Mouse (Mus musculus): ENCODE data around the gene Arhgap22. TPM values are rescaled to one million over a fixed set of nuclear protein-coding genes. Genes with fewer than 3 reads are reported as not detected.

Gene Arhgap22
- polyA plus RNA-seq, 1 experiment: 230 TPM

- Histone ChIP-seq H3K27me3 (ENCODE audit: control insufficient read depth, insufficient read depth, insufficient read length) (no peaks in the 10 kb centered on the region), H3K4me3 (ENCODE audit: insufficient read depth, poor library complexity, severe bottlenecking) (no peak overlapping the region), H3K36me3 (ENCODE audit: control insufficient read depth, insufficient read depth) (peaks cover 77% of the 10 kb centered on the region), H3K79me2 (ENCODE audit: control insufficient read depth, insufficient read depth) (peaks cover 73% of the 10 kb centered on the region), H3ac (ENCODE audit: control insufficient read depth, insufficient read length, low read depth) (no peak overlapping the region), H3K79me3 (ENCODE audit: low read depth) (peaks cover 45% of the 10 kb centered on the region)
- TF ChIP-seq CEBPB (IDR thresholded peaks at IDR 0.05; ENCODE audit: low read depth): no peak
- no peak for TF ChIP-seq MYOD1 (IDR thresholded peaks at IDR 0.05; ENCODE audit: control insufficient read depth, insufficient read length, low read depth)
- no peak for TF ChIP-seq FOSL1 (IDR thresholded peaks at IDR 0.05; ENCODE audit: insufficient read depth, low read length, poor library complexity, severe bottlenecking)
- TF ChIP-seq USF1 (IDR thresholded peaks at IDR 0.05; ENCODE audit: low read depth): no peak
- no peak for TF ChIP-seq MAX (IDR thresholded peaks at IDR 0.05)
Measured at GRCm38 (mm10) chr14:33358891-33359290, 145.1 kb downstream of the Arhgap22 start.

GRCm38 (mm10) chr14:33361546-33361945 is 147.7 kb downstream of the Arhgap22 start:
- Histone ChIP-seq H3K36me3 (ENCODE audit: control insufficient read depth, insufficient read depth) (peaks cover 81% of the 10 kb centered on the region), H3K79me3 (ENCODE audit: low read depth) (peaks cover 22% of the 10 kb centered on the region), H3K79me2 (ENCODE audit: control insufficient read depth, insufficient read depth) (peaks cover 47% of the 10 kb centered on the region), H3K27me3 (ENCODE audit: control insufficient read depth, insufficient read depth, insufficient read length) (no peaks in the 10 kb centered on the region), H3K4me3 (ENCODE audit: insufficient read depth, poor library complexity, severe bottlenecking) (no peak overlapping the region), H3ac (ENCODE audit: control insufficient read depth, insufficient read length, low read depth) (no peak overlapping the region)
- TF ChIP-seq FOSL1 (IDR thresholded peaks at IDR 0.05; ENCODE audit: insufficient read depth, low read length, poor library complexity, severe bottlenecking): no peak
- no peak for TF ChIP-seq MAX (IDR thresholded peaks at IDR 0.05)
- no peak for TF ChIP-seq MYOG (IDR thresholded peaks at IDR 0.05; ENCODE audit: control insufficient read depth, extremely low read depth, insufficient read length)
- no peak for TF ChIP-seq MYOD1 (IDR thresholded peaks at IDR 0.05; ENCODE audit: control insufficient read depth, insufficient read length, low read depth)
- TF ChIP-seq CEBPB (IDR thresholded peaks at IDR 0.05; ENCODE audit: low read depth): no peak
- no peak for TF ChIP-seq USF1 (IDR thresholded peaks at IDR 0.05; ENCODE audit: low read depth)
- TF ChIP-seq CTCF (IDR thresholded peaks at IDR 0.05; ENCODE audit: control insufficient read depth, insufficient read depth, insufficient read length): no peak

- peaks cover 87% of the 10 kb centered on the region for H3K36me3 ChIP-seq (ENCODE audit: control insufficient read depth, insufficient read depth)
- H3ac ChIP-seq (ENCODE audit: control insufficient read depth, insufficient read length, low read depth): no peak overlapping the region
- TF ChIP-seq FOSL1 (IDR thresholded peaks at IDR 0.05; ENCODE audit: insufficient read depth, low read length, poor library complexity, severe bottlenecking) (no peak), MYOG (IDR thresholded peaks at IDR 0.05; ENCODE audit: control insufficient read depth, extremely low read depth, insufficient read length) (no peak), MAX (IDR thresholded peaks at IDR 0.05) (no peak), MYOD1 (IDR thresholded peaks at IDR 0.05; ENCODE audit: control insufficient read depth, insufficient read length, low read depth) (no peak), CEBPB (IDR thresholded peaks at IDR 0.05; ENCODE audit: low read depth) (no peak), CTCF (IDR thresholded peaks at IDR 0.05; ENCODE audit: control insufficient read depth, insufficient read depth, insufficient read length) (no peak)
- no peak overlapping the region for H3K4me3 ChIP-seq (ENCODE audit: insufficient read depth, poor library complexity, severe bottlenecking)
- no peaks in the 10 kb centered on the region for H3K27me3 ChIP-seq (ENCODE audit: control insufficient read depth, insufficient read depth, insufficient read length)
- H3K79me3 ChIP-seq (ENCODE audit: low read depth): peaks cover 16% of the 10 kb centered on the region
- H3K79me2 ChIP-seq (ENCODE audit: control insufficient read depth, insufficient read depth): peaks cover 41% of the 10 kb centered on the region
Measured at GRCm38 (mm10) chr14:33362122-33362521, 148.3 kb downstream of the Arhgap22 start.

GRCm38 (mm10) chr14:33362807-33363206 is 149.0 kb downstream of the Arhgap22 start:
- H3K27me3 ChIP-seq (ENCODE audit: control insufficient read depth, insufficient read depth, insufficient read length): no peaks in the 10 kb centered on the region
- H3K4me3 ChIP-seq (ENCODE audit: insufficient read depth, poor library complexity, severe bottlenecking): no peak overlapping the region
- TF ChIP-seq MYOG (IDR thresholded peaks at IDR 0.05; ENCODE audit: control insufficient read depth, extremely low read depth, insufficient read length) (no peak), CTCF (IDR thresholded peaks at IDR 0.05; ENCODE audit: control insufficient read depth, insufficient read depth, insufficient read length) (no peak), FOSL1 (IDR thresholded peaks at IDR 0.05; ENCODE audit: insufficient read depth, low read length, poor library complexity, severe bottlenecking) (no peak), CEBPB (IDR thresholded peaks at IDR 0.05; ENCODE audit: low read depth) (no peak), MAX (IDR thresholded peaks at IDR 0.05) (no peak), USF1 (IDR thresholded peaks at IDR 0.05; ENCODE audit: low read depth) (no peak), MYOD1 (IDR thresholded peaks at IDR 0.05; ENCODE audit: control insufficient read depth, insufficient read length, low read depth) (no peak)

GRCm38 (mm10) chr14:33363611-33364010 is 149.8 kb downstream of the Arhgap22 start:
- peaks cover 97% of the 10 kb centered on the region for H3K36me3 ChIP-seq (ENCODE audit: control insufficient read depth, insufficient read depth)
- H3K79me3 ChIP-seq (ENCODE audit: low read depth): peaks cover 9% of the 10 kb centered on the region
- H3K79me2 ChIP-seq (ENCODE audit: control insufficient read depth, insufficient read depth): peaks cover 26% of the 10 kb centered on the region
- H3ac ChIP-seq (ENCODE audit: control insufficient read depth, insufficient read length, low read depth): no peak overlapping the region
- H3K27me3 ChIP-seq (ENCODE audit: control insufficient read depth, insufficient read depth, insufficient read length): no peaks in the 10 kb centered on the region
- H3K4me3 ChIP-seq (ENCODE audit: insufficient read depth, poor library complexity, severe bottlenecking): no peak overlapping the region
- TF ChIP-seq MAX (IDR thresholded peaks at IDR 0.05) (no peak), USF1 (IDR thresholded peaks at IDR 0.05; ENCODE audit: low read depth) (no peak), MYOD1 (IDR thresholded peaks at IDR 0.05; ENCODE audit: control insufficient read depth, insufficient read length, low read depth) (no peak), FOSL1 (IDR thresholded peaks at IDR 0.05; ENCODE audit: insufficient read depth, low read length, poor library complexity, severe bottlenecking) (no peak), MYOG (IDR thresholded peaks at IDR 0.05; ENCODE audit: control insufficient read depth, extremely low read depth, insufficient read length) (no peak), CTCF (IDR thresholded peaks at IDR 0.05; ENCODE audit: control insufficient read depth, insufficient read depth, insufficient read length) (no peak), CEBPB (IDR thresholded peaks at IDR 0.05; ENCODE audit: low read depth) (no peak)

More at GRCm38 (mm10) chr14:33362807-33363206, 149.0 kb downstream of the Arhgap22 start:
- peaks cover 94% of the 10 kb centered on the region for H3K36me3 ChIP-seq (ENCODE audit: control insufficient read depth, insufficient read depth)
- H3K79me2 ChIP-seq (ENCODE audit: control insufficient read depth, insufficient read depth): peaks cover 34% of the 10 kb centered on the region
- H3K79me3 ChIP-seq (ENCODE audit: low read depth): peaks cover 13% of the 10 kb centered on the region
- H3ac ChIP-seq (ENCODE audit: control insufficient read depth, insufficient read length, low read depth): no peak overlapping the region

GRCm38 (mm10) chr14:33364061-33364460 is 150.2 kb downstream of the Arhgap22 start:
- no peak overlapping the region for H3K4me3 ChIP-seq (ENCODE audit: insufficient read depth, poor library complexity, severe bottlenecking)
- H3ac ChIP-seq (ENCODE audit: control insufficient read depth, insufficient read length, low read depth): no peak overlapping the region
- peaks cover 22% of the 10 kb centered on the region for H3K79me2 ChIP-seq (ENCODE audit: control insufficient read depth, insufficient read depth)
- no peaks in the 10 kb centered on the region for H3K27me3 ChIP-seq (ENCODE audit: control insufficient read depth, insufficient read depth, insufficient read length)
- H3K79me3 ChIP-seq (ENCODE audit: low read depth): peaks cover 8% of the 10 kb centered on the region
- peaks cover 97% of the 10 kb centered on the region for H3K36me3 ChIP-seq (ENCODE audit: control insufficient read depth, insufficient read depth)
- TF ChIP-seq MYOD1 (IDR thresholded peaks at IDR 0.05; ENCODE audit: control insufficient read depth, insufficient read length, low read depth) (no peak), MAX (IDR thresholded peaks at IDR 0.05) (no peak), CTCF (IDR thresholded peaks at IDR 0.05; ENCODE audit: control insufficient read depth, insufficient read depth, insufficient read length) (no peak), FOSL1 (IDR thresholded peaks at IDR 0.05; ENCODE audit: insufficient read depth, low read length, poor library complexity, severe bottlenecking) (no peak), USF1 (IDR thresholded peaks at IDR 0.05; ENCODE audit: low read depth) (no peak), CEBPB (IDR thresholded peaks at IDR 0.05; ENCODE audit: low read depth) (no peak), MYOG (IDR thresholded peaks at IDR 0.05; ENCODE audit: control insufficient read depth, extremely low read depth, insufficient read length) (no peak)
